Mouse (Mus musculus): ENCODE measurements at regions not wholly inside any gene's neighbourhood (a gene's known extent, or its start where the extent isn't known, plus 50 kb on each side); places are given as distances from the start of the nearest gene placed in this dataset.
"Not testable (repeated sequence)": the region's sequence is repeated elsewhere in the genome, so short reads cannot be mapped to it uniquely, and the experiment has no call there.

DNA sequence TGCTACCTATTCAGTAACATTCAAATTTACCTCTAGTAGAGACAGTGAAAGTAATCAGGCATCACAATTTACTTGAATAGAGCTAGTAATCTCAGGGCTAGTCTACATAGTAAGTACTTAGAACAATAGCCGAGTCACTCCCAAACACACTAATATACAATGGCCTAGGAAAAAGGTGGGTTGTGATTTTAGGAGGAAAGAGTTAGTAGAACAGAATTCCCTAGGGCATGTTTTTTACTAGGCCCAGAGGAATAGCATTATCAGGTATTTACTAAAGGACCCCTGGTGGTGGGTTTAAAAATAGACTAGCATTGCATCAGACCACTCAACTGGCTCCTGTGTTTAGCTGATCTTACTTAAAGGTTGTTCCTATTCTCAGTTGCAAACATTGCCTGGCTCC lies 535.8 kb downstream of the Mat2b start:
- not testable (repeated sequence) for DNase-seq (ENCODE audit: low spot score in 2 of 2)

GRCm38 (mm10) chr11:40149312-40149711 lies 545.7 kb downstream of the Mat2b start:
- peak; percentile 75 to 81 for DNase-seq (ENCODE audit: low spot score in 2 of 2)

- no peak for DNase-seq (ENCODE audit: low spot score in 2 of 2)
Observed at GRCm38 (mm10) chr11:40137803-40138202, 557.2 kb downstream of the Mat2b start.

DNA sequence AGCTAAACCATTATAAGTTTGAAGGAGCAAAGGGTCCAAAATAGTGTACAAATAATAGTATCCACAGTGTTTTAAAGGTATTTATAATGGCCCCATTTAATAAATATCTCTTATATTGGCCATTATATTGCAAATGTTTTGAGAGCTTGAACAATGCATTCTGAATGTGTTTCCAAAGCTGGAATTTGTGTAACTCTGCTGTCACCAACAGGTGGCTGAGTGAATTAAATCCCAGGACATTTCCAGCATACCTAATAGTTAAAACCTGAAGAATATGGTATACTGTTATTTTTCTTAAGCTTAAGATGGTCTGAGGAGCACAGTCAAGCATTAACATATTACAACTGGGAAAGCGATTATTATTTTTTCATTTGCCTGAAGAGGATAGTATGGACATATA lies 592.4 kb downstream of the Mat2b start:
- peak in 1 of 2 experiments; percentile 2 for DNase-seq (ENCODE audit: low spot score in 2 of 2)

DNA sequence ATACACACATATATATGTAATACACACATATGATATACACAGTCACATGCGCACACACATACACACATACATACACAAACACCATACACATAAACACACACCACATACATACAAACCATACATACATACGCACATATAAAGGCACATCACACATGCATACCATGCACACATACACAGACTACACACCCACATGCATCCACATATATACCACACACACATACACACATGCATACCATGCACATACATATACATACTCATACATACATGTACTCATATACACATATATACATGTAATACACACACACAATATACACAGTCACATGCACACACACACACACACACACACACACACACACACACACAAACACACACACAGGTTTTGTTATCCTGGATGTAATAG lies 620.7 kb downstream of the Mat2b start:
- DNase-seq (ENCODE audit: low spot score in 2 of 2) = no peak

DNA sequence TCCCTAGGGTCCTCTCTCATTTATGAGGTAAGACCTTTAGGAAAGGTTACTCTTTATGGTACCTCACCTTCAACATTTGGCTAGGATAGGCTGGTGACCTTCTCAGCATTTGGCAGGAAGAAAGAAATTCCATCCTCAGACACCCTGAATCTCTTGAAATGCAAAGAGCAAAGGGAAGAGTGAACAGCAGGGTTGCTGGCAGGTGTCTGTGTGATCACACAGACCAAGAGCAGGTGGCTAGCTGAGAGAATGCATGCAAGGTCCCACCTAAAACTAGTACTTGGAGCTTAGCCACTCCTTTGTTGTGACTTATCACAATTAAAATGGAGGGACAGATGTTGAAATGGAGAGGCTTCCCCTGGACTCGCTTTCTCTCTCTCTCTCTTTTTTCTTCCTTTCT lies 644.5 kb downstream of the Mat2b start:
- no peak for DNase-seq (ENCODE audit: low spot score in 2 of 2)

GRCm38 (mm10) chr11:40027511-40027910 lies 667.5 kb downstream of the Mat2b start:
- DNase-seq (ENCODE audit: low spot score in 2 of 2) = no peak

DNA sequence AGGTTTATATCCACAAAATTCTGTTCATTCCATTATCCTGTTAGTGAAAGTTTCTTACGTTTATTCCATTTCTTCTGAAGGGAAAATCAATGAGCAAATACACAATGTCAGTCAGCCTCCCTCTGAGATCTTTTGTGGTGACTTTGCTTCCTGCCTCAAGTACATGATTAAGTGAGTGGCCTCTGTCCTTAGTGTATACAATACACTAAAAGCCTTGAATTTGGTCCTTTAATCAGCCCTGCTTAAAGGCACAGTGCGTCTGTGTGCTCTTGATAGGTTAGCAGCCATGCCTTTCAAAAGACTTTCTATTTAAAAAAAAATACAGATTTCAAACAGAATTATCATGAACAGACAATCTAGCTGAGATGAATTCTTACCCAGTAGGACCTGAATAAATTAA lies 695.5 kb downstream of the Mat2b start:
- DNase-seq (ENCODE audit: low spot score in 2 of 2) = no peak

DNA sequence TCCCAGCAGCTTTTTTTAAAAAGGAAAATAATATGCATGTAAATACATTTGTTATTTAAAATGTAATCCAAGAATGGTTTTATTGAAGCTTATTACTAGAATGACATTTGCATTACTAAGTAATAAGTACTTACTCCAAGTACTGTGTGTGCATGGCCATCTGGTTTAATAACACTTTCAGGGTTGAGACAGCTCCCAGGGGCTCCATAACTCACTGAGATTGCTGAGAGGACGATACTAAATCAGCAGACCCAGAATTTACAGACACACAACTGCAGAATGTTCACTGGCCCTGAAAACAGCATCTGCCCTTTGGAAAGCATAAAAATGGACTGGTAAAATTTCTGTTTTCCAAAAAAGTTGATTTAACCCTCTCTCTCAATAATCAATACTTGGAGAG lies 696.4 kb downstream of the Mat2b start:
- DNase-seq (ENCODE audit: low spot score in 2 of 2) = no peak

GRCm38 (mm10) chr11:39972585-39972984 lies 722.4 kb downstream of the Mat2b start:
- peak in 1 of 2 experiments; percentile 4 for DNase-seq (ENCODE audit: low spot score in 2 of 2)

DNA sequence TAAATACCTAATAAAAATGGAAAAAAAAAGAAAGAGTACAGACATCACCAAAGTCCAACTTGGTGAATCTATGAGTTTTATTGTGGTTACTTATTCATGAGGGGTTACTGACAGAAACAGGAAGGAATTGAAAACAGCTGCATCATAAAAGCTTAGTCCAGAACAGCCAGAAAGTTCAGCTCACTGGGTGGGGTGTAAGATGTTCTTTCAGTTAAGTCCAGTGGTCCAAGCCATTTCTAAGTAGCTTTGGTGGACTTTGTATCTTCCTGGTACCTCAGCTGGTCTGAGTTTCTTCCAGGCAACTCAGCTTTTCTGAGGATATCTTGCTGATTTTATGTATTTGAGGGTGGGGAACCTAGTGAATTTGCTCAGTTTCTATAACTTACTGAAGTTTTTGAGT lies 731.3 kb downstream of the Mat2b start:
- DNase-seq (ENCODE audit: low spot score in 2 of 2) = no peak

DNA sequence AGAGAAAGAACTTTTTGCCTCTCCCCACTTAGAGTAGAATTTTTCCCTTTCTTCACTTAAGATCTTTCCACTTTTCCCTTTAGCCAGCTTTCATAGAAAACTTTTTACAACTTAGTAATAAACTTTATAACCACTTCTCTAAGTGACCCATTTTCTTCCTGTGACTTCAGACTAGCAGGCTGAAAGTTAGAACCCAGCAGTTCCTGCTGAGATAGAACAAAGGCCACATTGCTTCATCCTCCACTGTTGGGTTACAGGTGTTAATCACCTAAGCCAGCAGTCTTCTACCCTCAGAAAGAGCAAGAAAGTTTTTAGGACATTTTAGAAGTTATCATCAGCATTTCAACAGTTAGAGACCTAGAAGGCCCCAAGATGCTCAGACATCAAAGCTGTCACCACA lies 740.6 kb downstream of the Mat2b start:
- no peak for DNase-seq (ENCODE audit: low spot score in 2 of 2)

DNA sequence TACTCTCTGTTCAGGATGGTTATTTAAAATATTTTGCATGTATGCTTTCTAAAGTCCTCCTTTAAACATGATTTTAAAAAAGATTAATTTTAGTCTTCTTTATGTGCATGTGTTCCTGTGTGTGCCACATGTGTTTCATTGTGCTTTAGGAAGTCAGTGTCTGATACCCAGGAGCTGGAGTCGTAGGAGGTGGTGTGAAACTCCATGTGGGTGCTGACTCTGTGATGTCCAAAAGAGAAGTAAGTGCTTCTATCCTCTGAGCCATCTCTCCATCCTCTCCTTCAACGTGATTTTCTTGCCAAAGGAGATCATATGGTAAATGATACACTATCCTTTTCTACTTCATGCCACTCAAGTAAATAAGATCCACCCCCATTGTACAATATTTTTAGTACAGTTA lies 750.8 kb downstream of the Mat2b start:
- peak in 1 of 2 experiments; percentile 3 for DNase-seq (ENCODE audit: low spot score in 2 of 2)

- no peak for DNase-seq (ENCODE audit: low spot score in 2 of 2)
Observed at GRCm38 (mm10) chr11:39934216-39934615, 760.8 kb downstream of the Mat2b start.

- DNase-seq (ENCODE audit: low spot score in 2 of 2) = no peak
Observed at GRCm38 (mm10) chr11:39923977-39924527, 771.0 kb downstream of the Mat2b start.

- no peak for DNase-seq (ENCODE audit: low spot score in 2 of 2)
Observed at GRCm38 (mm10) chr11:39917716-39918347, 777.2 kb downstream of the Mat2b start.

DNA sequence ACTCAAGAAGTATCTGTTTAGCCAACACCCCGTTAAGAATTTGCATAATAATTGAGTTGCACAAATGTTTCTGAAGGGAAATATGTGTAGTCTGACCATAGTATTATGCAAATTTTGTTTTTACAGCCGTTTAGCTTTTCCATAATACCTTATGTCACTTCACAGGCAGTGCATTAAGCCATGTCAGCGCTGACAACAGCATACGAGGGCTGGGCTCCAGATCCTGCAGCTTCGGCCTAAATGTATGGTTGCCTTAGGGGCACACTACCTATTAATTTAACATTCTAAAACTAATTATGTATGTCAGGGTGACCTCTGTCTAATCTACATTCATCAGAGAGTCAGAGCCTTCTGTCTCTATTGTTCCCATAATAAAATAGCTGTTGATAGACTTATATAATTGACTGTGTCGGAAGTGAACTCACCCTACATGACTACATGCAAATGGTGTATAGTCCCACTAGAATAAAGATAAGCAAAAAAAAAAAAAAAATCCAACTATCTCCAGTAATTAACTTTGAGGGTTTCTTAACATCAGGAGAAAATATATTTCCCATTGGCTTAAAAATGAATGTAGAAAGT lies 795.3 kb downstream of the Mat2b start:
- no peak for DNase-seq (ENCODE audit: low spot score in 2 of 2)

DNA sequence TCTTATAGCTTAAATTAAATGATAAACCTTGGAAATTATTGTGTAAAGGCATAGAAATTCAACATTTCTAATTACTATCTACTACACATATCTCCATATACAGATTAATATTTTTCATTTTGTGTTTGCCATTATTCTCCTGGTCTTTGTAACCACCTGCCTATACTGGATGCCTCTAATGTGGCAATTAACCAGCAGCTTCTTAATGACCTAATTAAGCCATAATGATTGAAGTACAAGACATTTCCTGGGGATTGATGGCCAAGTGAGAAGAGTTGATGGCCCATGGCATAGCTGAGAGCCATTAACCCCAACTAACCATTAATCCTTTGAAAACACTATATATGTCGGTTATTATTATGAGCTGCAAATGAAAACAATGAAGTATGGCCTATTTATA lies 811.7 kb downstream of the Mat2b start:
- no peak for DNase-seq (ENCODE audit: low spot score in 2 of 2)

GRCm38 (mm10) chr11:39868451-39868979 lies 826.5 kb downstream of the Mat2b start:
- DNase-seq (ENCODE audit: low spot score in 2 of 2) = no peak
